Mouse (Mus musculus) midbrain, embryonic 15.5 days (tissue): Measurements from ENCODE around the gene Cbx7. TPM values are rescaled to one million over a fixed set of nuclear protein-coding genes. Genes with fewer than 3 reads are reported as not detected.
"Not testable (repeated sequence)": the region's sequence is repeated elsewhere in the genome, so short reads cannot be mapped to it uniquely, and the experiment has no call there.

ENCODE experiments used
- ATAC-seq: fragments of 200-750 bp; cut with Nextera tagmentation; replicated peaks from 2 replicates; pipeline ENCODE4 v1.8.0; 2017; ENCODE audit warnings: moderate TSS enrichment
- H3K27ac ChIP-seq: fragments of 300-500 bp; sonication (generic); 2 replicates; pipeline ENCODE4 v1.5.1; 2015; ENCODE audit warnings: mild to moderate bottlenecking, inconsistent platforms
- H3K27me3 ChIP-seq: fragments of 300-500 bp; sonication (generic); replicated peaks from 2 replicates; pipeline ENCODE4 v1.6.1; 2015; ENCODE audit warnings: inconsistent platforms
- H3K36me3 ChIP-seq: fragments of 300-500 bp; sonication (generic); replicated peaks from 2 replicates; pipeline ENCODE4 v1.6.1; 2015; ENCODE audit warnings: inconsistent platforms
- H3K4me1 ChIP-seq: fragments of 300-500 bp; sonication (generic); 2 replicates; pipeline ENCODE4 v1.6.1; 2015; ENCODE audit warnings: inconsistent platforms
- H3K4me2 ChIP-seq: fragments of 300-500 bp; sonication (generic); 2 replicates; pipeline ENCODE4 v1.6.1; 2015; ENCODE audit warnings: inconsistent platforms, mild to moderate bottlenecking, moderate library complexity
- H3K4me3 ChIP-seq: fragments of 300-500 bp; sonication (generic); 2 replicates; pipeline ENCODE4 v1.5.1; 2015; ENCODE audit warnings: mild to moderate bottlenecking, inconsistent platforms
- H3K9ac ChIP-seq: fragments of 300-500 bp; sonication (generic); 2 replicates; pipeline ENCODE4 v1.6.1; 2015; ENCODE audit warnings: mild to moderate bottlenecking, inconsistent platforms
- H3K9me3 ChIP-seq: fragments of 300-500 bp; sonication (generic); 2 replicates; pipeline ENCODE4 v1.6.1; 2016; ENCODE audit warnings: inconsistent platforms
- WGBS: fragments of 180-500 bp; shearing (Covaris S2); methylation state at CpG from one replicate; pipeline ENCODE4 v1.1.7; 2015; ENCODE audit warnings: mixed read lengths; 5-methylcytosine and 5-hydroxymethylcytosine counted together
- polyA plus RNA-seq: library from polyadenylated mRNA; unstranded; fragments of >200 nt; fragmentation: Nextera tagmentation; extraction: Ambion mirVana; gene quantifications from 2 replicates; pipeline ENCODE4 v1.2.1, GENCODE M21; 2015

Gene Cbx7
- polyA plus RNA-seq, 1 experiment from 2014 or later, result 5.8 TPM

DNA sequence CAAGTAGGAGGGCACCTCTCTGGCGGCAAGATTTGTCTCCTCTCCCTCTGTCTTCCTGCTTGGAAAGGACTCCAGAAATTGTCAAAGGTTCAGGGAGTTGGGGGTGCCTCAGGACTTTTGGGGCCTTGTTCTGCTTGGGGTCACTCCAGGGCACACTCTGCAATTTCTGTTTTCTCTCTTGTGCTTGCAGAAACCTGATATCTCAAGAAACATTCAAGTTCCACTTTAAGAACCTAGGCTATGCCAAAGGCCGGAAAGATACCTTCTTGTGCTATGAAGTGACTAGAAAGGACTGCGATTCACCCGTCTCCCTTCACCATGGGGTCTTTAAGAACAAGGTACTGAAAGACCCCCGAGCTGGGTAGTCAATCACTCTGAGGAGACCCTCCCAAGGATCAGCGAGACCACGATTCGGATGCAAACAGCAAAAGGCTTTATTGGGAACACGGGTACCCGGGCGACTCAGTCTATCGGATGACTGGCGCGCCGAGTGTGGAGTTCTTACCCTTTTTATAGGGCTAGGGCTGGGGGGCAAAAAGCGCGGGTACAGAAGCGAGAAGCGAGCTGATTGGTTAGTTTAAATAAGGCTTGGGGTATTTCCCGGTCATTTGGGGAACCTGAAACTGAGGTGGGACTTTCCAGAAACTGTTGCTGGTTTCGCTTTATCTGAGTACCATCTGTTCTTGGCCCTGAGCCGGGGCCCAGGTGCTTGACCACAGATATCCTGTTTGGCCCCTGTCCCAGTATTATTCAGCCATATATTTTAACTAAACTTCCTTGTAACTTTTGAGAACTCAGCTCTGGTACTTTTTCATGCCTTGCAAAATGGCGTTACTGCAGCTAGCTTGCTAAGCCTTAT lies 75.5 kb downstream of the Cbx7 start:
- not testable (repeated sequence) for H3K9me3 ChIP-seq, H3K4me2 ChIP-seq, ATAC-seq, H3K27ac ChIP-seq, H3K4me3 ChIP-seq, H3K4me1 ChIP-seq, H3K9ac ChIP-seq, H3K36me3 ChIP-seq
- 93% methylated on average over 12 of the region's 23 CpGs for WGBS
- H3K27me3 ChIP-seq, result peaks cover 13% of the 10 kb centered on the region

DNA sequence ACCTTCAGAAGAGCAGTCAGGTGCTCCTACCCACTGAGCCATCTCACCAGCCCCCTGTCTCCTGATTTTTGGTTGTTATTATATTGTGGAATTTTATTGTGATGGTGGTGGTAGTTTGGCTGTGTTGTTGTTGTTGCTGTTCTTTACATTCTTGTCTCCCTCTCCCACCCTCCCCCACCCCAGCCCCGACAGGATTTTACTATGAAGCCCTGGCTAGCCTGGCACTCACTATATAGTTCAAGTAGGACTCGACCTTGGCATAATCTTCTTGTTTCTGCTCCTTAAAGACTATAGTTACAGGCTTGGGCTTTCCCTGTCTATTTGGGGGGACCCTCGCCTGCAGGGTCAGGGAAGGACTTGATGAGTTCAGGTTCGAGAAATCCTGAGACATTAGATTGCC lies 76.6 kb downstream of the Cbx7 start:
- ATAC-seq, result no peak
- no peak overlapping the region for H3K4me3 ChIP-seq
- H3K9ac ChIP-seq, result no peak overlapping the region
- H3K4me2 ChIP-seq, result no peak overlapping the region
- no peaks in the 10 kb centered on the region for H3K9me3 ChIP-seq
- H3K27ac ChIP-seq, result no peak overlapping the region
- H3K27me3 ChIP-seq, result peaks cover 13% of the 10 kb centered on the region
- 80% methylated on average over 4 of the region's 4 CpGs for WGBS
- no peaks in the 10 kb centered on the region for H3K36me3 ChIP-seq
- H3K4me1 ChIP-seq, result peaks cover 7% of the 10 kb centered on the region

DNA sequence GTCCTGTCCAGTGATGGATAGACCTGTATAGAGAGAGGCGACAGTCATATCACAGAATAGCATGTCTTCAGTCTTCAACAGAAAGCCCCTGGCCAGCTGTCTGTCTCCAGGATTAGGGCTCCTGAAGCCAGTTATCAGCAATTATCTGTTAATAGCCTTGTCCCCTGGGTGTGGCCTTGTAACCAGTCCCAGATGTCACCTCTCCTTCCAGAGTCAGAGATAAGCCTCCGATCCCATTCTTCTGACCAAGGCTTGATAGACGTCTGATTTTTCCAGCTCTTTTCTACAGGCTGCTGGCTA lies 77.1 kb downstream of the Cbx7 start:
- H3K9me3 ChIP-seq, result no peaks in the 10 kb centered on the region
- H3K27ac ChIP-seq, result no peak overlapping the region
- peaks cover 13% of the 10 kb centered on the region for H3K27me3 ChIP-seq
- ATAC-seq, result no peak
- no peak overlapping the region for H3K9ac ChIP-seq
- H3K4me1 ChIP-seq, result peaks cover 7% of the 10 kb centered on the region
- H3K4me3 ChIP-seq, result no peak overlapping the region
- 69% methylated on average over 3 of the region's 3 CpGs for WGBS
- no peaks in the 10 kb centered on the region for H3K36me3 ChIP-seq
- H3K4me2 ChIP-seq, result no peak overlapping the region

DNA sequence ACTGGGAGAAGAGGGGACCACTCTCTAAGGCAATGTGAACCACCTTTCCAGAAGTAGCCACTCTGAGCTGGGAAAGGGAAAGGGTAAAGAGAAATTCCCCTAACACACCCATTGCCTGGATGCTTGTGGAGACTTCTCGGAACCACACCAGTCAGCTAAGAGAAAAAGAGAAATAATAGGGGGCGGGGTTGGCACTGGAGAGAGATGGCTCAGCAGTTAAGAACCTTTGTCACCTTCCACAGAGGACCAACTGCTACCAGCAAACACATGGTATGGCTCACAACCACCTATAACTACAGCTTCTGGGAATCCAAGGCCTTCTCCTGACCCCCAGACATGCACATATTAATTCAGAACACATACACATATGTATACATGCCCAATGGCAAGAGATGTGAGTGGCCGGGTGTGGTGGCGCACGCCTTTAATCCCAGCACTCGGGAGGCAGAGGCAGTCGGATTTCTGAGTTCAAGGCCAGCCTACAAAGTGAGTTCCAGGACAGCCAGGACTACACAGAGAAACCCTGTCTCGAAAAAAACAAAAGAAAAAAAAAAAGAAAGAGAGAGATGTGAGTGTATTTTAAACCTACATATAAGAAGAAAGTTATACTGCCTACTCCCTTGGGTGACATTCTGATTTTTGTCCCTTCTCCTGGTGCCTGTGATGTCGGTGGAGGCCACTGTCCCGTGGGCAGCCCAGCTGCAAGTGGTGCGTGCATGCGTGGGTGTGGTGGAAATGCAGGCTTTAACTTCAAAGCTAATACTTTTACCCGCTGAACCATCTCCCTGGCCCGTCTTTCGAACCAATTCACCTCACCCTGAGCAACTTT lies 77.7 kb downstream of the Cbx7 start:
- Histone ChIP-seq H3K27me3 (peaks cover 13% of the 10 kb centered on the region), H3K9ac (no peak overlapping the region)

DNA sequence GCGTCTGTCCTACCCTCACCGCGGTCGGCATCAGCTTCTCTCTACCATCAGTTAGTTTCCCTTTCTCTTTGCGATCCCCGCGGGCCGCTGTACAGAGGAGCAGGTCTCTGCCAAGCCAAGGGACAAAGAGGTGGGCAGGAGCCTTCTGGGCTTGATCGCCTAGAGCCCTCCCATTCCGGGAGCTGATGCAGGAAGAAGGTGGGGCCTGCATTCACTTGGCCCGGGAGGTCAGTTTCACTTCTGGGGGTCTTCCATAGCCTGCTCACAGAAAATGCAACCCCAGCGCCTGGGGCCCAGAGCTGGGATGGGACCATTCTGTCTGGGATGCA lies 78.7 kb downstream of the Cbx7 start:
- Histone ChIP-seq H3K4me1 (peaks cover 7% of the 10 kb centered on the region), H3K4me3 (peak overlapping the region; percentile 21), H3K36me3 (no peaks in the 10 kb centered on the region), H3K9me3 (no peaks in the 10 kb centered on the region), H3K27me3 (peaks cover 13% of the 10 kb centered on the region), H3K9ac (0 out of 2 replicates have a peak overlapping the region, but pooled peaks have one; percentile 0), H3K4me2 (peak overlapping the region; percentile 44), H3K27ac (no peak overlapping the region)
- 3% methylated on average over 12 of the region's 12 CpGs for WGBS
- no peak for ATAC-seq

More for the DNA sequence above, 77.7 kb downstream of the Cbx7 start:
- WGBS, result 84% methylated on average over 15 of the region's 15 CpGs
- Histone ChIP-seq H3K27ac (no peak overlapping the region), H3K36me3 (no peaks in the 10 kb centered on the region), H3K4me3 (no peak overlapping the region), H3K4me1 (peaks cover 7% of the 10 kb centered on the region), H3K4me2 (no peak overlapping the region; the same call in 1 of the 2 replicates), H3K9me3 (no peaks in the 10 kb centered on the region)
- ATAC-seq, result no peak

DNA sequence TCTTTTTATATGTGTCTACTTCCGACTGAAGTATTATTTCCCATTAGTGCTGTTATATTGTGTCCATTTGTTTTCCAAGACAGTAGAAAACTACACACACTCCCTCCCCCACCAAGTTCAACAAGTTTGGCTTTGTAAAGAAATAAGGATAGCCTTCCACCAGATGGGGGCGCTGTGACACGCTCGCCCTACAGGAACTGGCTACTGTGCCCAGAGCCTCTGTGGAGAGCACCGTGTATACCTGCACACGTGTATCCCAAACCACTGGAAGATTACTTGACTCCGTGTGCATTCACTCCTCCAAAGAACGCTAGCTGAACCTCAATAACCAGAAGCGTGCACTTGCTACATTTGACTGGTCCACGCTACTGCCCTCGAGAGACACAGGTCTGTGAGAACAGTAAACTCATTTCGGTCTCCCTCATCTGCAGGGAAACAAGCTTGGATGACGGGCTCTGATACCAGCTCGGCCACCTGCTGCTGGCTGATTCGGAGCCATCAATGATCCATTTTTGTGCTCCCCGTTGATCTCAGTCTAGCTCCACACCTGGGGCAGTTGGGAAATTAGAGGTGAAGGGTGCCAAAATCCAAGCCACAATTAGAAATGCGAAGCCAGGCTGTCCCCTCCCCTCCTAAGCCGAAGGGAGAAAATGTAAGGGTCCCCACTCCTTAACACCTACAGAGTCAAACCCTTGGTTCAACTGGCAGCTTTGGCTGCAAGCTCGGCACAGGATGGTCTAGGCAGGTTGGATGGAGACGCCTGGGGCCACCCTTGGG lies 79.3 kb downstream of the Cbx7 start, which contains the start of gene Apobec3:
Gene Apobec3 (plus strand): TSS at position 224 of the 777 bp plus-strand sequence.
- peaks cover 7% of the 10 kb centered on the region for H3K4me1 ChIP-seq
- H3K27me3 ChIP-seq, result peaks cover 13% of the 10 kb centered on the region
- peak within 1 kb of the TSS; percentile 44 for H3K4me2 ChIP-seq
- no peaks in the 10 kb centered on the region for H3K9me3 ChIP-seq
- 0 out of 2 replicates have a peak within 1 kb of the TSS, but pooled peaks have one; percentile 0 for H3K9ac ChIP-seq
- H3K36me3 ChIP-seq, result no peaks in the 10 kb centered on the region
- peak within 1 kb of the TSS; percentile 21 for H3K4me3 ChIP-seq
- H3K27ac ChIP-seq, result no peak within 1 kb of the TSS
- WGBS, result 2% methylated on average over 20 of the region's 20 CpGs
- ATAC-seq, result no peak

DNA sequence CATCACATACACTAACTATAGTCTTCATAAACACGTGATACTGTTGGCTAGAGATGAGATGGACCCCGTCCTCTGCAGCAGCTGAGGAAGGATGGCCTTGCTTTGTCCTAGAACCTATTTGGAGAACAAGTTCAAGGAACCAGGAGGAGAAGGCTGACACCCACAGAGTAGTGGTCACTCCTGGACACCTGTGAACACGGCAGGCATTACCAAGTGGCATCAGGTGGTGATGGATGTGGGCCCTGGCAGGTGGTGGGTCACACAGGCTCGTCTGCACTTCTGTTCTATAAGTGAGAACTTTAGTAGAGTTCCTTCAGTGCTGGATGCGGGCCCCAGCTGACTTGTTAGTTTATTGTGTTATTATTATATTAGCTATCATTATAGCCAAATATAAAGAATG lies 86.1 kb downstream of the Cbx7 start:
- no peak for ATAC-seq
- Histone ChIP-seq H3K27me3 (no peaks in the 10 kb centered on the region), H3K4me2 (no peak overlapping the region), H3K36me3 (no peaks in the 10 kb centered on the region), H3K27ac (no peak overlapping the region), H3K4me3 (no peak overlapping the region), H3K9ac (no peak overlapping the region), H3K9me3 (no peaks in the 10 kb centered on the region), H3K4me1 (peaks cover 8% of the 10 kb centered on the region; the same call in 1 of the 2 replicates)
- 80% methylated on average over 5 of the region's 5 CpGs for WGBS

DNA sequence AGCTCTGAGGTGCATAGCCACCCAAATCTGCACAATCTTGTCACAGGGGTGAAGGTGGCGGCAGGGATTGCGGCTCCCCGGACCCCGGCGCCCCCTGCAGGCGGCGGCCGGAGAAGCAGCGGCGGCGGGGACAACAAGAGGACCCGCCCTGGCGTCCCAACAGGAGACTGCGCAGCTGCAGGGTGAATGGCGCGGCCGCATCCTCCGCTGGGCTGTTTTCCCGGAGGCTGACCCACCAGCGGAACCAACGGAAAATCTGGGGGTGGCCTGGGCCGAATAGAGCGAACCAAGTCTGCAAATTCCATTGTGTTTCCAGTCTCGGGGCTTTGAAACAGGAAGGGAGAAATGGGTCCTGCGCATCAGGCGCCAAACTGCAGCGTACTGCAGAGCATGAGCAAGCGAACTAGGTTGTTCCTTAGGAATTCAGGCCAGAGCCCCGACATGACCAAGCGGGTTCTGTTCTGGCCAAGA lies 87.5 kb downstream of the Cbx7 start:
- peak; percentile 93 for ATAC-seq
- Histone ChIP-seq H3K4me2 (peak overlapping the region; percentile 68), H3K27ac (peak overlapping the region; percentile 91), H3K4me3 (peak overlapping the region; percentile 42), H3K9ac (peak overlapping the region; percentile 53), H3K9me3 (no peaks in the 10 kb centered on the region), H3K36me3 (no peaks in the 10 kb centered on the region), H3K4me1 (peaks cover 15% of the 10 kb centered on the region; the same call in 1 of the 2 replicates), H3K27me3 (no peaks in the 10 kb centered on the region)
- under 1% methylated on average over 30 of the region's 30 CpGs for WGBS

DNA sequence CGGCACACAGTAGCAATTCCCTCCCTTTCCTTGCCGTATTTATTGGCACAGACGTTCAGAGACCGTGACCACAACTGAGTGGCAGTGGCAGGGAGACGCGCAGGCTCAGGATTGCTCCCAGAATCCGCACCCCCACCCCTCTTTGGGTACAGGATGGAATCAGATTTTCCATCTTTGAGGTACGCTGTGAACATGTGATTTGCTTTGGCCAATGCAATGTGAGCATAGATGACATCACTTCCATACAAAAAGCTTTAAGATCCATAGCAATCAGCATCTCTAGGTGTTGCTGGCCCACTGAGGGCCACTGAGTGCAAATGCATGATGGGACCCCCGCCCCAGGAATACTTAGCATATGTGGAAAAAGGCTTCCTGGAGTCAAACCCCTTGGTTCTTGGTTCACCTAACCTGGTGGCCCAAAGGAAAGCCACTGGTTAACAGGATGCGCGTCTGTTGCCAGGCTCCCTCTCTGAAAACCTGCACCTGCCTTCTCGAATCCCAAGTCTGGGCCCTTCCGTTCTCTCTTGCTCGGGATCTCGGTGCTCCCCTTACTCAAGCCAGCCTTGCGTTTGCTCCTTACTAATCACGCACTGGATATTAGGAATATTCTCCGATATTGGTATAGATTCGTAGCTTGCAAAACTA lies 88.2 kb downstream of the Cbx7 start:
- peak overlapping the region; percentile 68 for H3K4me2 ChIP-seq
- 19% methylated on average over 19 of the region's 19 CpGs for WGBS
- ATAC-seq, result peak; percentile 91
- H3K36me3 ChIP-seq, result no peaks in the 10 kb centered on the region
- no peaks in the 10 kb centered on the region for H3K9me3 ChIP-seq
- peak overlapping the region; percentile 42 for H3K4me3 ChIP-seq
- H3K27ac ChIP-seq, result peak overlapping the region; percentile 91
- peak overlapping the region; percentile 53 for H3K9ac ChIP-seq
- H3K4me1 ChIP-seq, result peaks cover 15% of the 10 kb centered on the region; the same call in 1 of the 2 replicates
- no peaks in the 10 kb centered on the region for H3K27me3 ChIP-seq

DNA sequence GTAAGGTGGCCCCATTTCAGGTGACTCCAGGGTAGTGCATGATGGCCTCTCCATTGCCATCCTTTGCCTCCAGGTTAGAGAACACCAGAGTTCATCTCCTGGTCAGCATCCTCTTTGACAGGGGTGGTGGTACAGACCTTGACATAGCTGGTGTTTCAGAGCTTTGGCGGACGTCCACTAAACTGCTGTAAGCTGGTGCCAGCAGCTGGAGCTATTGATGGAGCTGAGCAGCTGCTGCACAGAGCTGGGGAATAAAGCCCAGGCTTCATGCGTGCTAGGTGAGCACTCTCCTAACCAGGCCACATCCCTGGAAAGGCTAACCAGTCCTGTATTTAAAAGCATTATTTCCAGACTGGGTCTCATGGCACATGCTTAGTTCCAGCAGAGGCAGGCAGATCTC lies 90.4 kb downstream of the Cbx7 start:
- H3K27ac ChIP-seq, result no peak overlapping the region
- H3K36me3 ChIP-seq, result no peaks in the 10 kb centered on the region
- H3K27me3 ChIP-seq, result no peaks in the 10 kb centered on the region
- WGBS, result 85% methylated on average over 3 of the region's 3 CpGs
- no peak overlapping the region for H3K4me2 ChIP-seq
- H3K4me1 ChIP-seq, result peaks cover 15% of the 10 kb centered on the region; the same call in 1 of the 2 replicates
- no peak for ATAC-seq
- H3K9ac ChIP-seq, result no peak overlapping the region
- no peaks in the 10 kb centered on the region for H3K9me3 ChIP-seq
- H3K4me3 ChIP-seq, result no peak overlapping the region

DNA sequence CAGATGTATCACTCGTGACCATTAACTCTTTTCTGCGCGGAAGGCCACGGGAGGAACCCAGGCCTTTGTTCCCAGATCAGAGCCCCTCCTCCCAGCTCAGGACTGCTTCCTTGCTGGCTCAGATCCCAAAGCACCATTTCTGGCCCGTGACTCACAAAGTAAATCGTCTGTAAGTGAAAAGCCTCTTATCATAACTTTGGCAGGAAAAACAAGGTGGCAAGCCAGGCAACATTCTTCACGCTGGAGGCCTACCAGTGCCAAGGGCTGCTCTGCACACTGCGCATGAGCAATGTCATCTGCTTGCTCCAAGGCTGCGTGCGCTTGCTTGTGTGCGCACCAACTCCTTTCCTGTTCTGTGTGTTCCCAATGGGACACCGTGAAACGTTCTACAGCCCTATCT lies 91.6 kb downstream of the Cbx7 start:
- 48% methylated on average over 13 of the region's 13 CpGs for WGBS
- Histone ChIP-seq H3K36me3 (no peaks in the 10 kb centered on the region), H3K27me3 (no peaks in the 10 kb centered on the region), H3K27ac (peak overlapping the region; percentile 40; the same call in 1 of the 2 replicates), H3K9me3 (no peaks in the 10 kb centered on the region), H3K9ac (no peak overlapping the region), H3K4me1 (peaks cover 15% of the 10 kb centered on the region; the same call in 1 of the 2 replicates), H3K4me2 (0 out of 2 replicates have a peak overlapping the region, but pooled peaks have one; percentile 1), H3K4me3 (no peak overlapping the region)
- ATAC-seq, result no peak
